Mouse (Mus musculus) ES-Bruce4 (cell line): ENCODE measurements around the gene E430018J23Rik.

Experiments
- CTCF ChIP-seq: IDR thresholded peaks from one replicate; pipeline ENCODE4 v1.8.1; 2011; ENCODE audit warnings: low read depth, low read length
- POLR2A ChIP-seq: IDR thresholded peaks from one replicate; pipeline ENCODE4 v1.8.1; 2011; ENCODE audit warnings: low read length; ENCODE audit not compliant: insufficient read depth

DNA sequence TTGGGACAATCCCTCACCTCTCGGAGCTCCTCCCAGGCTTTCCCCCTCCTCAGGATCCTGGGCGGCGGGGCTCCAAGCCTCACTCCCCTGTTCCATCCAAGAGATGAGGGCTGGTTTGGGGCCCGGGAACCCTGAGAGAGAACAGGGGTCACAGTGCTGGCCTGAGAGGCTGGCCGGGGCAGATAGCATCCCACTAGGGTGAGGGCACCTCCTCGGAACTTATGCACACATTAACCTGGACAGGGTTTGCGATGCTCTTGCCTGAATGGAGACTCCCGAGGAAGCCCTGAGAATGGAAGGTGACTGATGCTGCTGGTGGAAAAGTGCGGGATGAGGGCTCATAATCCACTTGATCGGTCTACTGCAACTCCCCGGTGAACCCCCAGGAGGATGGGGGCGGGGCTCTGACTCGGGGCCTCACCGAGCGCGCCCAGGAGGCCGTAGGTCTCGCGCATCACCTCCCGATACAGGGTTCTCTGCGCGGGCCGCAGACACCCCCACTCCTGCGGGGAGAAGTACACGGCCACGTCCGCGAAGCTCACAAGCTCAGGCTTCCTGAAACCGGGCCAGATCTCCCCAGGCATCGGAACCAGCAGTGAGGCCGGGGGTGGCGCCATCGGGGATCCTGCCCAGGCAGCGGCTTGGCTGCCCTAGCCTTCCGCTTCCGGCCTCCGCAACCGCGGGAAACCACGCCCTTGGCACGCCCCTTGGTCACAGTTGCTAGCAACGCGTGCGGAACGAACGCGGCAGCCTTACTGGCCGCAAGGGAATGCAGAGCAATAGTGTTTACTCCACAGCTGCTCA lies 28.2 kb upstream of the E430018J23Rik start, which contains the start of gene Zfp688:
- TF ChIP-seq POLR2A (peak; percentile 78), CTCF (no peak)
